Mouse (Mus musculus): ENCODE measurements around the gene Maml3. TPM values are rescaled to one million over a fixed set of nuclear protein-coding genes. Genes with fewer than 3 reads are reported as not detected.

Maml3 gene
- polyA plus RNA-seq, 1 experiment from 2014 or later, result 5.1 TPM

DNA sequence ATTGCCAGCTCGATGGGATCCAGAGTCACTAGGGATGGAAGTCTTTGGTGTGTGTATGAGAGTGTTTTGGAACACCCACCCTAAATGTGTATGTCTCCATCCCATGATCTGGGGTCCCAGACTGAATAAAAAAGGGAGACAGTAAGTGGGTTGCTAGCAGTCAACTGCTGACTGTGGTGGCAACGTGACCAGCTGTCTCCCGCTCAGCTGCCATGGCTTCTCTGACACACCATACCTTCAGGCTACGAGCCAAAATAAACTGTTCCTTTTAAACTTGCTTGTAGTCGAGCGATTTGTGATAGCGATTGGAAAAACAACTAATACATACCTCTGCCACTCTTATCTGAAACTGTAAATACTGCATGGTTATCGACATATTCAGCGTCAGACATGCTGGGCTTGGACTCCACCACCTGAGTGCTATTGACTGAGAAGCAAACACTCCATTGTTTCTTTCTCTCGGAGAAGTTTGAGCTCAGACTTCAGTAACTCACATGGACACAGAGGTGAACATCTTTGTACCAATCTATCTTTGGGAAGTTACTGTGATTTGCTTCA, 213.2 kb downstream of the Maml3 start:
- no peak for ATAC-seq (ENCODE audit: insufficient number of reproducible peaks, low FRiP score, low TSS enrichment, low read depth)
- 0 out of 2 replicates have a peak, but pooled peaks cover 2% of the 10 kb centered on the region for H3K36me3 ChIP-seq
- H3K27ac ChIP-seq, result no peak overlapping the region
- no peak overlapping the region for H3K4me3 ChIP-seq
- 78% methylated on average over 10 of the region's 10 CpGs for WGBS
- no peaks in the 10 kb centered on the region for H3K27me3 ChIP-seq
- no peaks in the 10 kb centered on the region for H3K9me3 ChIP-seq
- H3K4me2 ChIP-seq, result no peak overlapping the region
- peaks cover 26% of the 10 kb centered on the region for H3K4me1 ChIP-seq
- no peak overlapping the region for H3K9ac ChIP-seq

- Histone ChIP-seq H3K27ac (peak overlapping the region; percentile 9; the same call in 1 of the 2 replicates), H3K27me3 (no peaks in the 10 kb centered on the region), H3K9me3 (no peaks in the 10 kb centered on the region), H3K4me2 (no peak overlapping the region), H3K4me1 (peaks cover 26% of the 10 kb centered on the region), H3K9ac (no peak overlapping the region), H3K36me3 (no peaks in the 10 kb centered on the region), H3K4me3 (no peak overlapping the region)
- ATAC-seq (ENCODE audit: insufficient number of reproducible peaks, low FRiP score, low TSS enrichment, low read depth), result no peak
- WGBS, result 64% methylated on average over 4 of the region's 4 CpGs
Observed at GRCm38 (mm10) chr3:51890181-51890580, 214.7 kb downstream of the Maml3 start.

DNA sequence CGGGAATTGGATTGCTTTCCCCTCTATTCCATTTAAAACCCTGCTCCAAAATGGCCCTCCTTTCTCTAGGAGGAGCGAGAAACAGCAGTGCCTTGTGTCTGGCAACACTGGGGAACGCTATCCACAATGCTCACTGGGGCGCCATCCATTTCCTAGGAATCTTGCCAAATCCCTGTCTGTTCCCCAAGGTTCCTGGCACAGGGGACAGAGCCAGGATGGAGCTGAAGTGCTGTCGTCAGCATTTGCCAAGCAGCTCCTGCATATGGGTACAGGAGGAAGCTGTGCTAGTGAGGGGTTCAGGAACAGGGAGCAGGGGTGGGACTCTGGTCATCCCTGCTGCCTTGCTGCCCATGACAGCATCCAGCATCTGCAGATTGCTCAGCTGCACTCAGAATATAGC, 215.1 kb downstream of the Maml3 start:
- Histone ChIP-seq H3K9ac (no peak overlapping the region), H3K4me3 (no peak overlapping the region), H3K27ac (peak overlapping the region; percentile 9; the same call in 1 of the 2 replicates), H3K27me3 (no peaks in the 10 kb centered on the region), H3K4me2 (no peak overlapping the region), H3K9me3 (no peaks in the 10 kb centered on the region), H3K4me1 (peaks cover 26% of the 10 kb centered on the region), H3K36me3 (no peaks in the 10 kb centered on the region)
- ATAC-seq (ENCODE audit: insufficient number of reproducible peaks, low FRiP score, low TSS enrichment, low read depth), result no peak
- WGBS, result 46% methylated on average over 5 of the region's 5 CpGs

- Histone ChIP-seq H3K9ac (no peak overlapping the region), H3K4me3 (0 out of 2 replicates have a peak overlapping the region, but pooled peaks have one; percentile 0), H3K4me1 (peaks cover 26% of the 10 kb centered on the region), H3K27me3 (no peaks in the 10 kb centered on the region), H3K4me2 (peak overlapping the region; percentile 37), H3K27ac (0 out of 2 replicates have a peak overlapping the region, but pooled peaks have one; percentile 2), H3K36me3 (no peaks in the 10 kb centered on the region), H3K9me3 (no peaks in the 10 kb centered on the region)
- WGBS, result 12% methylated on average over 20 of the region's 20 CpGs
- 0 out of 2 replicates have a peak, but pooled peaks have one; percentile 36 for ATAC-seq (ENCODE audit: insufficient number of reproducible peaks, low FRiP score, low TSS enrichment, low read depth)
Observed at GRCm38 (mm10) chr3:51888662-51889433, 216.0 kb downstream of the Maml3 start.

DNA sequence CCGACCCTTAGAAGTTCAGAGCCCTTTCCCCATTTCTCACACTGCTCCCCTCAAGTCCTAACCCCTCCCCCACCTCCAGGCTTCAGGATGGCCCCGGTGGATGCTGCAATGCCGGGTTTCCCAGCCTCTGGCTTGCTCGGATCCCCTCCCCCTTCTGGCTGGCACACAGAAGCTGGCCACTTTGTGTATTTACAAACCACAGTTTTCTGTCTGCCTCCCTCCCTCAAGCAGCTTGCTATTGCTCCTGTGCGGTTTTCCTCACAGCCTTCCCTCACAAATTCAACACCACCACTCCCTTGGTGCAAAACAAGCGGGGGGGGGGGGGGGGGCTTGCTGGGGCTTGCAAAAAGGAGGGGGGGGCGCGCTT, 216.6 kb downstream of the Maml3 start:
- no peaks in the 10 kb centered on the region for H3K27me3 ChIP-seq
- ATAC-seq (ENCODE audit: insufficient number of reproducible peaks, low FRiP score, low TSS enrichment, low read depth), result no peak
- H3K4me1 ChIP-seq, result peaks cover 26% of the 10 kb centered on the region
- H3K4me3 ChIP-seq, result 0 out of 2 replicates have a peak overlapping the region, but pooled peaks have one; percentile 0
- no peak overlapping the region for H3K27ac ChIP-seq
- H3K9ac ChIP-seq, result no peak overlapping the region
- no peaks in the 10 kb centered on the region for H3K36me3 ChIP-seq
- peak overlapping the region; percentile 37 for H3K4me2 ChIP-seq
- no peaks in the 10 kb centered on the region for H3K9me3 ChIP-seq
- 6% methylated on average over 8 of the region's 8 CpGs for WGBS

GRCm38 (mm10) chr3:51885920-51886319, 219.0 kb downstream of the Maml3 start:
- 57% methylated on average over 5 of the region's 5 CpGs for WGBS
- Histone ChIP-seq H3K4me3 (no peak overlapping the region), H3K27me3 (no peaks in the 10 kb centered on the region), H3K4me2 (no peak overlapping the region), H3K4me1 (peaks cover 34% of the 10 kb centered on the region), H3K9ac (no peak overlapping the region), H3K27ac (no peak overlapping the region), H3K9me3 (no peaks in the 10 kb centered on the region), H3K36me3 (no peaks in the 10 kb centered on the region)
- ATAC-seq (ENCODE audit: insufficient number of reproducible peaks, low FRiP score, low TSS enrichment, low read depth), result no peak

DNA sequence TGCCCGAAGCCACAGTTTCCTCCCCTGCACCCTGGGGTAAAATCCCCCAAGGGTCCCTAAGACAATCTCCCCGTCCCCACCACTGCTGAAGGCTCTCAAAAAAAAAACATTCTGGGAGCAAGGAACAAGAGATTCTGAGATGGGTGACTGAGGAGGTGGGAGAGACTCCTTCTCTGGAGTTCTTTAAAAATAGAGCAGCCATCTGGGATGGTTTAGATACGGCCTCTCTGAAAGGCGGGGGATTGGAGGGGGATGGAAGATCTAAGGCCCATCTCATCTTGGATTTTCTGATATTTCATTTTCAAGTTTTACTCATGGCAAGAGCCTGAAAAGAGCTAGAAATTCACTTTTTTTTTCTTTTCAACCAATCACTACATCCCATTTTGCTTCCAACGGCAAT, 219.4 kb downstream of the Maml3 start:
- no peaks in the 10 kb centered on the region for H3K36me3 ChIP-seq
- H3K27me3 ChIP-seq, result no peaks in the 10 kb centered on the region
- H3K4me2 ChIP-seq, result no peak overlapping the region
- no peak overlapping the region for H3K27ac ChIP-seq
- no peak overlapping the region for H3K4me3 ChIP-seq
- ATAC-seq (ENCODE audit: insufficient number of reproducible peaks, low FRiP score, low TSS enrichment, low read depth), result no peak
- H3K9me3 ChIP-seq, result no peaks in the 10 kb centered on the region
- WGBS, result 79% methylated on average over 5 of the region's 5 CpGs
- H3K9ac ChIP-seq, result no peak overlapping the region
- H3K4me1 ChIP-seq, result peaks cover 38% of the 10 kb centered on the region

- WGBS, result 37% methylated on average over 10 of the region's 10 CpGs
- Histone ChIP-seq H3K4me2 (no peak overlapping the region), H3K27ac (no peak overlapping the region), H3K4me1 (peaks cover 20% of the 10 kb centered on the region; the same call in 1 of the 2 replicates), H3K4me3 (no peak overlapping the region), H3K27me3 (no peaks in the 10 kb centered on the region), H3K36me3 (no peaks in the 10 kb centered on the region), H3K9me3 (no peaks in the 10 kb centered on the region), H3K9ac (no peak overlapping the region)
- ATAC-seq (ENCODE audit: insufficient number of reproducible peaks, low FRiP score, low TSS enrichment, low read depth), result 0 out of 2 replicates have a peak, but pooled peaks have one; percentile 30
Observed at GRCm38 (mm10) chr3:51881981-51882380, 222.9 kb downstream of the Maml3 start.

GRCm38 (mm10) chr3:51881393-51881792, 223.5 kb downstream of the Maml3 start:
- H3K27ac ChIP-seq, result no peak overlapping the region
- WGBS, result 61% methylated on average over 2 of the region's 2 CpGs
- no peak for ATAC-seq (ENCODE audit: insufficient number of reproducible peaks, low FRiP score, low TSS enrichment, low read depth)

DNA sequence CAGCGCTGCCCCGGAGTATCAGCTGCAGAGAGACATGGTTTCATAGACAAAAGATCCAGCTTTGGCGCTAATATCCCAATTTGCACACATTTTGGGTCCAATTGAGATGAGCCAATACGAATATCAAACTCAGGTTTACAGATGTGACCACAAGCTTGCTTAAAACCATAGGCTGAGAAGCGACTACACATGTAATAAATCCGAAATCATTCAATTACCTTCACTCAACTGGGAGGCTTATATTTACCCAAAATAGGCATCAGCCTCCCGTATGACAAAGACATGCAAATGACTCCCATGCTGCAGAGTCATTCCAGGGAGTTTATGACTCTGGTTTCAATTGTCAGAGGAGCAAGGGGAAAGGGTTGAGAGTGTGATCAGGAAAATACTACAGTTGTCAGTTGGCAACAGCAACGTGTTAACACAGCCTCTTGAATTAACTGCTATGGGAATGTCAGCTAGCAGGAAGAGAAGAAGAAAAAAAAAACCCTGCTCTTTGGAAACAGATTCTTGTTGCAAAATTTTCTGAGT, 224.3 kb downstream of the Maml3 start:
- WGBS, result 57% methylated on average over 8 of the region's 8 CpGs
- Histone ChIP-seq H3K27ac (no peak overlapping the region), H3K27me3 (no peaks in the 10 kb centered on the region), H3K9me3 (no peaks in the 10 kb centered on the region), H3K36me3 (no peaks in the 10 kb centered on the region), H3K4me2 (no peak overlapping the region), H3K4me1 (peaks cover 20% of the 10 kb centered on the region; the same call in 1 of the 2 replicates), H3K4me3 (no peak overlapping the region), H3K9ac (no peak overlapping the region)
- no peak for ATAC-seq (ENCODE audit: insufficient number of reproducible peaks, low FRiP score, low TSS enrichment, low read depth)

More at GRCm38 (mm10) chr3:51881393-51881792, 223.5 kb downstream of the Maml3 start:
- Histone ChIP-seq H3K9me3 (no peaks in the 10 kb centered on the region), H3K4me2 (no peak overlapping the region), H3K4me1 (peaks cover 20% of the 10 kb centered on the region; the same call in 1 of the 2 replicates), H3K27me3 (no peaks in the 10 kb centered on the region), H3K9ac (no peak overlapping the region), H3K36me3 (no peaks in the 10 kb centered on the region), H3K4me3 (no peak overlapping the region)

DNA sequence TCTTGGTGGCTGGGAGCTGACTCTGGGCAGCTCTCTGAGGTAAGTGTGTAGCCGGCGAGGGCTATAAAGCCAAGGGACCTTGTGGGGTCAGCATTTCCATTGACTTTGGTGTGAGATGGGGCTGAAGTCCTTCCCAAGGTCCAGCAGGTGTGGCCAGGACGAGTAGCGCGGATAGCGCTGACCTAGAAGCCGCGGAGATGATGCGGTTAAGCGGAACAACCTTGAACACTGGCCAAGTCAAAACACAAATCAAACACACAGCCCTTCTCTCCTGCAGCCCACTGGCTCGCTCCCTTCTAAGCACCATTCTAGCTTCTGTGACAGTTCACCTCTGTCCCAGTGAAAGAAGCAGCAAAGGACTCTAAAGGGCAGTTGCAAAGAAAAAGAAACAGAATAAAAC, 225.7 kb downstream of the Maml3 start:
- Histone ChIP-seq H3K36me3 (no peaks in the 10 kb centered on the region), H3K27me3 (no peaks in the 10 kb centered on the region), H3K27ac (no peak overlapping the region), H3K9ac (no peak overlapping the region), H3K4me1 (peaks cover 20% of the 10 kb centered on the region; the same call in 1 of the 2 replicates), H3K4me3 (no peak overlapping the region), H3K9me3 (no peaks in the 10 kb centered on the region), H3K4me2 (no peak overlapping the region)
- 87% methylated on average over 11 of the region's 11 CpGs for WGBS
- ATAC-seq (ENCODE audit: insufficient number of reproducible peaks, low FRiP score, low TSS enrichment, low read depth), result no peak

- Histone ChIP-seq H3K9me3 (no peaks in the 10 kb centered on the region), H3K4me1 (peaks cover 20% of the 10 kb centered on the region; the same call in 1 of the 2 replicates), H3K27ac (no peak overlapping the region), H3K4me3 (no peak overlapping the region), H3K27me3 (no peaks in the 10 kb centered on the region), H3K9ac (no peak overlapping the region), H3K36me3 (no peaks in the 10 kb centered on the region), H3K4me2 (no peak overlapping the region)
- ATAC-seq (ENCODE audit: insufficient number of reproducible peaks, low FRiP score, low TSS enrichment, low read depth), result no peak
- 78% methylated on average over 9 of the region's 9 CpGs for WGBS
Observed at GRCm38 (mm10) chr3:51878577-51878976, 226.3 kb downstream of the Maml3 start.
